Mouse (Mus musculus) bone marrow macrophage, adult 2 months (primary cell): ENCODE results near the gene Pdcl3.

Source experiments
- CTCF ChIP-seq: IDR thresholded peaks from 2 replicates; pipeline ENCODE4 v1.5.1; 2012; ENCODE audit warnings: low read depth, mild to moderate bottlenecking, low read length, moderate library complexity
- POLR2A ChIP-seq: IDR thresholded peaks from 2 replicates; pipeline ENCODE4 v1.6.1; 2012; ENCODE audit warnings: mild to moderate bottlenecking, low read depth, low read length, borderline replicate concordance

- no peak for TF ChIP-seq CTCF
- no peak for TF ChIP-seq POLR2A
These were observed 2.4 kb downstream of the Pdcl3 start for GRCm38 (mm10) chr1:38987865-38988211.
